Mouse (Mus musculus) frontal cortex, postnatal 14 days (tissue): Measurements from ENCODE around the gene Samm50.
A peak's percentile ranks its signal among the peaks of the same experiment; 100 is the strongest.

Source experiments
- DNase-seq, 2 experiments: peaks; one replicate each; pipeline ENCODE4 v3.0.0; 2022; ENCODE audit warnings: low spot score in 2 of 2

Samm50 gene

GRCm38 (mm10) chr15:84235646-84236045 is 43.6 kb downstream of the Samm50 start:
- DNase-seq, result no peak

GRCm38 (mm10) chr15:84238552-84238951 is 46.5 kb downstream of the Samm50 start:
- no peak for DNase-seq

- DNase-seq, result no peak
Measured at GRCm38 (mm10) chr15:84238991-84239401, 47.0 kb downstream of the Samm50 start.

- DNase-seq, result no peak
Measured at GRCm38 (mm10) chr15:84241520-84241919, 49.5 kb downstream of the Samm50 start.

- DNase-seq, result no peak
Measured at GRCm38 (mm10) chr15:84245104-84245503, 53.1 kb downstream of the Samm50 start.

GRCm38 (mm10) chr15:84246195-84246594 is 54.2 kb downstream of the Samm50 start:
- no peak for DNase-seq

GRCm38 (mm10) chr15:84247309-84247708 is 55.3 kb downstream of the Samm50 start:
- no peak for DNase-seq

GRCm38 (mm10) chr15:84251227-84251626 is 59.2 kb downstream of the Samm50 start:
- no peak for DNase-seq

GRCm38 (mm10) chr15:84252645-84253044 is 60.6 kb downstream of the Samm50 start:
- DNase-seq, result no peak

GRCm38 (mm10) chr15:84253757-84254156 is 61.7 kb downstream of the Samm50 start:
- DNase-seq, result no peak

GRCm38 (mm10) chr15:84254387-84254786 is 62.3 kb downstream of the Samm50 start:
- DNase-seq, result no peak

GRCm38 (mm10) chr15:84256254-84256850 is 64.3 kb downstream of the Samm50 start:
- no peak for DNase-seq

- no peak for DNase-seq
Measured at GRCm38 (mm10) chr15:84256864-84257263, 64.8 kb downstream of the Samm50 start.

- DNase-seq, result no peak
Measured at GRCm38 (mm10) chr15:84258602-84259355, 66.7 kb downstream of the Samm50 start.

GRCm38 (mm10) chr15:84260123-84260822 is 68.2 kb downstream of the Samm50 start:
- peak; percentile 63 to 76 for DNase-seq

- DNase-seq, result no peak
Measured at GRCm38 (mm10) chr15:84262630-84263029, 70.6 kb downstream of the Samm50 start.

- DNase-seq, result no peak
Measured at GRCm38 (mm10) chr15:84263573-84263972, 71.5 kb downstream of the Samm50 start.

- no peak for DNase-seq
Measured at GRCm38 (mm10) chr15:84265141-84265540, 73.1 kb downstream of the Samm50 start.

- no peak for DNase-seq
Measured at GRCm38 (mm10) chr15:84266290-84266689, 74.2 kb downstream of the Samm50 start.
